Mouse (Mus musculus): Measurements from ENCODE around the gene Slc51b. TPM values are rescaled to one million over a fixed set of nuclear protein-coding genes. Genes with fewer than 3 reads are reported as not detected.

Gene Slc51b
- total RNA-seq, 1 experiment: not detected

GRCm38 (mm10) chr9:65432236-65432635 is 9.5 kb upstream of the Slc51b start:
- Histone ChIP-seq H3K27ac (ENCODE audit: insufficient read depth, low read depth, low read length, poor library complexity, severe bottlenecking) (no peak overlapping the region), H3K4me3 (ENCODE audit: insufficient read depth in 1 of 2, low read depth in 1 of 2, low read length in 2 of 2, poor library complexity in 1 of 2, severe bottlenecking in 1 of 2) (no peak overlapping the region), H3K9me3 (ENCODE audit: control insufficient read depth, insufficient read depth, low read depth, low read length) (no peaks in the 10 kb centered on the region), H3K9ac (ENCODE audit: insufficient read depth, low read depth, low read length, poor library complexity, severe bottlenecking) (no peak overlapping the region), H3K4me1 (ENCODE audit: control insufficient read depth in 2 of 2, insufficient read depth in 2 of 2, low read length in 2 of 2, poor library complexity in 1 of 2) (peaks cover 0 to 4% of the 10 kb centered on the region in 2 experiments; a peak in 2 of 4 replicates), H3K36me3 (ENCODE audit: control insufficient read depth, insufficient read depth, low read length, poor library complexity, severe bottlenecking) (no peaks in the 10 kb centered on the region)
- TF ChIP-seq CHD2 (IDR thresholded peaks at IDR 0.05; ENCODE audit: low read depth, low read length): no peak
- no peak for TF ChIP-seq ZNF384 (IDR thresholded peaks at IDR 0.05; ENCODE audit: low read depth, low read length)
- TF ChIP-seq HCFC1 (IDR thresholded peaks at IDR 0.05; ENCODE audit: borderline replicate concordance, insufficient read depth, low read length): no peak
- no peak for TF ChIP-seq MAFK (IDR thresholded peaks at IDR 0.05; ENCODE audit: insufficient read depth, low read depth, low read length)
- peak; percentile 71; the same call in 1 of the 2 replicates for TF ChIP-seq ZC3H11A (IDR thresholded peaks at IDR 0.05; ENCODE audit: borderline replicate concordance, low read depth, low read length)
- in situ Hi-C loops (cut with MboI; ENCODE audit: low sequenced_read_pairs in 2 of 2, unreplicated experiment in 2 of 2): no loop called here
- peak; percentile 71 for DNase-seq (ENCODE audit: low read depth, low spot score)

- no peak for TF ChIP-seq MAFK (IDR thresholded peaks at IDR 0.05; ENCODE audit: insufficient read depth, low read depth, low read length)
- no peak for TF ChIP-seq ZC3H11A (IDR thresholded peaks at IDR 0.05; ENCODE audit: borderline replicate concordance, low read depth, low read length)
- no peak for TF ChIP-seq ZNF384 (IDR thresholded peaks at IDR 0.05; ENCODE audit: low read depth, low read length)
- TF ChIP-seq HCFC1 (IDR thresholded peaks at IDR 0.05; ENCODE audit: borderline replicate concordance, insufficient read depth, low read length): no peak
- TF ChIP-seq CHD2 (IDR thresholded peaks at IDR 0.05; ENCODE audit: low read depth, low read length): no peak
- Histone ChIP-seq H3K9ac (ENCODE audit: insufficient read depth, low read depth, low read length, poor library complexity, severe bottlenecking) (no peak overlapping the region), H3K9me3 (ENCODE audit: control insufficient read depth, insufficient read depth, low read depth, low read length) (no peaks in the 10 kb centered on the region), H3K4me3 (ENCODE audit: insufficient read depth in 1 of 2, low read depth in 1 of 2, low read length in 2 of 2, poor library complexity in 1 of 2, severe bottlenecking in 1 of 2) (no peak overlapping the region), H3K27ac (ENCODE audit: insufficient read depth, low read depth, low read length, poor library complexity, severe bottlenecking) (no peak overlapping the region), H3K36me3 (ENCODE audit: control insufficient read depth, insufficient read depth, low read length, poor library complexity, severe bottlenecking) (no peaks in the 10 kb centered on the region), H3K4me1 (ENCODE audit: control insufficient read depth in 2 of 2, insufficient read depth in 2 of 2, low read length in 2 of 2, poor library complexity in 1 of 2) (peaks cover 0 to 4% of the 10 kb centered on the region in 2 experiments; a peak in 2 of 4 replicates)
- in situ Hi-C loops (cut with MboI; ENCODE audit: low sequenced_read_pairs in 2 of 2, unreplicated experiment in 2 of 2): no loop called here
- DNase-seq (ENCODE audit: low read depth, low spot score): no peak
Observed at GRCm38 (mm10) chr9:65430921-65431320, 8.2 kb upstream of the Slc51b start.

- DNase-seq (ENCODE audit: low read depth, low spot score): no peak
- no peak overlapping the region for H3K4me3 ChIP-seq (ENCODE audit: insufficient read depth in 1 of 2, low read depth in 1 of 2, low read length in 2 of 2, poor library complexity in 1 of 2, severe bottlenecking in 1 of 2)
- TF ChIP-seq CHD2 (IDR thresholded peaks at IDR 0.05; ENCODE audit: low read depth, low read length) (no peak), HCFC1 (IDR thresholded peaks at IDR 0.05; ENCODE audit: borderline replicate concordance, insufficient read depth, low read length) (no peak), ZC3H11A (IDR thresholded peaks at IDR 0.05; ENCODE audit: borderline replicate concordance, low read depth, low read length) (no peak), MAFK (IDR thresholded peaks at IDR 0.05; ENCODE audit: insufficient read depth, low read depth, low read length) (no peak), ZNF384 (IDR thresholded peaks at IDR 0.05; ENCODE audit: low read depth, low read length) (no peak)
- no peaks in the 10 kb centered on the region for H3K9me3 ChIP-seq (ENCODE audit: control insufficient read depth, insufficient read depth, low read depth, low read length)
- no peak overlapping the region for H3K27ac ChIP-seq (ENCODE audit: insufficient read depth, low read depth, low read length, poor library complexity, severe bottlenecking)
- H3K36me3 ChIP-seq (ENCODE audit: control insufficient read depth, insufficient read depth, low read length, poor library complexity, severe bottlenecking): no peaks in the 10 kb centered on the region
- in situ Hi-C loops (cut with MboI; ENCODE audit: low sequenced_read_pairs in 2 of 2, unreplicated experiment in 2 of 2): no loop called here
- no peak overlapping the region for H3K9ac ChIP-seq (ENCODE audit: insufficient read depth, low read depth, low read length, poor library complexity, severe bottlenecking)
- peaks cover 0 to 4% of the 10 kb centered on the region in 2 experiments; a peak in 2 of 4 replicates for H3K4me1 ChIP-seq (ENCODE audit: control insufficient read depth in 2 of 2, insufficient read depth in 2 of 2, low read length in 2 of 2, poor library complexity in 1 of 2)
Observed at GRCm38 (mm10) chr9:65430401-65430800, 7.6 kb upstream of the Slc51b start.

GRCm38 (mm10) chr9:65428003-65428402 is 5.2 kb upstream of the Slc51b start:
- Histone ChIP-seq H3K9ac (ENCODE audit: insufficient read depth, low read depth, low read length, poor library complexity, severe bottlenecking) (no peak overlapping the region), H3K9me3 (ENCODE audit: control insufficient read depth, insufficient read depth, low read depth, low read length) (no peaks in the 10 kb centered on the region), H3K27ac (ENCODE audit: insufficient read depth, low read depth, low read length, poor library complexity, severe bottlenecking) (no peak overlapping the region), H3K4me1 (ENCODE audit: control insufficient read depth in 2 of 2, insufficient read depth in 2 of 2, low read length in 2 of 2, poor library complexity in 1 of 2) (peaks cover 0 to 12% of the 10 kb centered on the region in 2 experiments; a peak in 2 of 4 replicates), H3K4me3 (ENCODE audit: insufficient read depth in 1 of 2, low read depth in 1 of 2, low read length in 2 of 2, poor library complexity in 1 of 2, severe bottlenecking in 1 of 2) (no peak overlapping the region), H3K36me3 (ENCODE audit: control insufficient read depth, insufficient read depth, low read length, poor library complexity, severe bottlenecking) (no peaks in the 10 kb centered on the region)
- in situ Hi-C loops (cut with MboI; ENCODE audit: low sequenced_read_pairs in 2 of 2, unreplicated experiment in 2 of 2): no loop called here
- no peak for DNase-seq (ENCODE audit: low read depth, low spot score)
- TF ChIP-seq HCFC1 (IDR thresholded peaks at IDR 0.05; ENCODE audit: borderline replicate concordance, insufficient read depth, low read length) (no peak), ZC3H11A (IDR thresholded peaks at IDR 0.05; ENCODE audit: borderline replicate concordance, low read depth, low read length) (no peak), MAFK (IDR thresholded peaks at IDR 0.05; ENCODE audit: insufficient read depth, low read depth, low read length) (no peak), ZNF384 (IDR thresholded peaks at IDR 0.05; ENCODE audit: low read depth, low read length) (no peak), CHD2 (IDR thresholded peaks at IDR 0.05; ENCODE audit: low read depth, low read length) (no peak)

All from ES-E14 (cell line).